Mouse (Mus musculus) neural tube, embryonic 11.5 days (tissue): Measurements from ENCODE around the gene Magea3. TPM values are rescaled to one million over a fixed set of nuclear protein-coding genes. Genes with fewer than 3 reads are reported as not detected.
"Not testable (repeated sequence)": the region's sequence is repeated elsewhere in the genome, so short reads cannot be mapped to it uniquely, and the experiment has no call there.

Experiments used
- ATAC-seq: fragments of 200-750 bp; cut with Nextera tagmentation; 2 replicates; pipeline ENCODE4 v1.8.0; 2017; ENCODE audit warnings: moderate number of reproducible peaks, mild to moderate bottlenecking, moderate TSS enrichment, moderate library complexity; ENCODE audit not compliant: insufficient read depth, low FRiP score, low TSS enrichment
- DNase-seq: peaks from one replicate; pipeline ENCODE4 v3.0.0-alpha.2; 2015; ENCODE audit warnings: low spot score
- H3K27ac ChIP-seq: fragments of 300-500 bp; sonication (generic); 2 replicates; pipeline ENCODE4 v1.5.1; 2014; ENCODE audit warnings: low read depth, mild to moderate bottlenecking, low read length
- H3K27me3 ChIP-seq: fragments of 300-500 bp; sonication (generic); 2 replicates; pipeline ENCODE4 v1.6.1; 2014; ENCODE audit warnings: mild to moderate bottlenecking, low read length, mixed read lengths; ENCODE audit not compliant: control insufficient read depth, insufficient read depth
- H3K36me3 ChIP-seq: fragments of 300-500 bp; sonication (generic); 2 replicates; pipeline ENCODE4 v1.6.1; 2014; ENCODE audit warnings: mild to moderate bottlenecking, low read length, moderate library complexity, mixed read lengths; ENCODE audit not compliant: control insufficient read depth, insufficient read depth
- H3K4me1 ChIP-seq: fragments of 300-500 bp; sonication (generic); 2 replicates; pipeline ENCODE4 v1.6.1; 2014; ENCODE audit warnings: low read length, mixed read lengths; ENCODE audit not compliant: control insufficient read depth, insufficient read depth
- H3K4me2 ChIP-seq: fragments of 300-500 bp; sonication (generic); 2 replicates; pipeline ENCODE4 v1.6.1; 2014; ENCODE audit warnings: low read depth, mild to moderate bottlenecking, moderate library complexity
- H3K4me3 ChIP-seq: fragments of 300-500 bp; sonication (generic); 2 replicates; pipeline ENCODE4 v1.5.1; 2014; ENCODE audit warnings: low read depth, low read length
- H3K9ac ChIP-seq: fragments of 300-500 bp; sonication (generic); 2 replicates; pipeline ENCODE4 v1.6.1; 2014; ENCODE audit warnings: mild to moderate bottlenecking, low read length
- H3K9me3 ChIP-seq: fragments of 300-500 bp; sonication (generic); 2 replicates; pipeline ENCODE4 v1.6.1; 2016; ENCODE audit warnings: low read length; ENCODE audit not compliant: control insufficient read depth
- WGBS: fragments of 180-500 bp; shearing (Covaris S2); extraction: QIAGEN DNeasy Blood & Tissue Kit; methylation state at CpG from one replicate; pipeline ENCODE4 v1.1.7; 2014; 5-methylcytosine and 5-hydroxymethylcytosine counted together
- polyA plus RNA-seq: library from polyadenylated mRNA; unstranded; fragments of >200 nt; fragmentation: Nextera tagmentation; extraction: Ambion mirVana; gene quantifications from 2 replicates; pipeline ENCODE4 v1.2.1, GENCODE M21; 2014

Magea3 gene
- not detected in 2 replicates for polyA plus RNA-seq

DNA sequence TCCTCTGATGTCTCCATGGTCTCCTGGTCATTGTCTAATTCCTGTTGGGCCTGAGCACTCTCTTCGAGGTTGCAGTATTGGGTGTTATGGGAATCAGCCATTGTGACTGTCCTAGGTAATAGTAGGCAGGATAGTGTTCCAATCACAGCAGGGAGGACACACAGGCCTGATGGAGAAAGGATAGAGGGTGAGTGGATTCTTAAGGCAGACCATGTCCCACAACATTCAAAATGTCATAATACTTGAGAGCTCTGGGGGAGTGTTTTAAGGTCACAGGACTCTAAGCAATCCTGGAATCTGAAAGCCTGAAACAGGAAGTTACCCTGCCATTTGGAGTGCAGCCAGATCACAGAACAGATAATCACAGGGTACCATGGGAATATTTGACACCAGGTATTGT, at the start of gene Magea3:
Gene Magea3 (minus strand): TSS at position 101 of the 400 bp plus-strand sequence.
- not testable (repeated sequence) for H3K27me3 ChIP-seq, ATAC-seq, H3K4me1 ChIP-seq, H3K4me2 ChIP-seq, DNase-seq, H3K36me3 ChIP-seq, H3K9ac ChIP-seq, H3K9me3 ChIP-seq, H3K4me3 ChIP-seq, H3K27ac ChIP-seq
- WGBS: 75% methylated on average over 1 of the region's 1 CpGs

GRCm38 (mm10) chrX:154995750-154996149, 46.4 kb upstream of the Magea3 start, which contains the start of gene Magea8:
Gene Magea8 (minus strand): TSS chrX:154995850.
- not testable (repeated sequence) for DNase-seq, H3K4me3 ChIP-seq, H3K36me3 ChIP-seq, H3K9me3 ChIP-seq, H3K9ac ChIP-seq, H3K4me2 ChIP-seq, H3K27ac ChIP-seq, H3K27me3 ChIP-seq, H3K4me1 ChIP-seq, ATAC-seq
- WGBS: 87% methylated on average over 11 of the region's 11 CpGs

GRCm38 (mm10) chrX:154935887-154936286, 13.4 kb downstream of the Magea3 start, which contains the start of gene Magea6:
Gene Magea6 (minus strand): TSS chrX:154935987.
- 75% methylated on average over 1 of the region's 1 CpGs for WGBS
- not testable (repeated sequence) for H3K36me3 ChIP-seq, H3K4me1 ChIP-seq, H3K9ac ChIP-seq, H3K27me3 ChIP-seq, ATAC-seq, H3K4me3 ChIP-seq, H3K4me2 ChIP-seq, H3K27ac ChIP-seq, DNase-seq, H3K9me3 ChIP-seq

Other genes starting within 250 kb of the Magea3 start
- not detected in 2 replicates for gene Cldn34b1, start 59.2 kb downstream of the Magea3 start, polyA plus RNA-seq
- gene Magea6, start 13.5 kb downstream of the Magea3 start, polyA plus RNA-seq: not detected in 2 replicates
- not detected in 2 replicates for gene Magea8, start 46.3 kb upstream of the Magea3 start, polyA plus RNA-seq
- gene Magea5, start 113.6 kb upstream of the Magea3 start, polyA plus RNA-seq: not detected in 2 replicates
- not detected in 2 replicates for gene Magea1, start 140.3 kb upstream of the Magea3 start, polyA plus RNA-seq
- not detected in 2 replicates for gene Magea2, start 144.2 kb upstream of the Magea3 start, polyA plus RNA-seq
- not detected in 2 replicates for gene Cldn34b2, start 178.9 kb upstream of the Magea3 start, polyA plus RNA-seq